Mouse (Mus musculus) forebrain, postnatal 0 days (tissue): ENCODE data around the gene Tma7. TPM values are rescaled to one million over a fixed set of nuclear protein-coding genes. Genes with fewer than 3 reads are reported as not detected.

Experiments
- ATAC-seq: fragments of 200-750 bp; cut with Nextera tagmentation; 2 replicates; pipeline ENCODE4 v1.8.0; 2017; ENCODE audit warnings: mild to moderate bottlenecking, moderate library complexity
- DNase-seq: peaks from one replicate; pipeline ENCODE4 v3.0.0-alpha.2; 2015
- H3K27ac ChIP-seq: fragments of 300-500 bp; sonication (generic); 2 replicates; pipeline ENCODE4 v1.5.1; 2014; ENCODE audit warnings: low read depth, mild to moderate bottlenecking, antibody characterized with exemption, low read length, moderate library complexity, mixed read lengths
- H3K27me3 ChIP-seq: fragments of 300-500 bp; sonication (generic); 2 replicates; pipeline ENCODE4 v1.6.1; 2014; ENCODE audit warnings: mild to moderate bottlenecking, low read length, mixed read lengths; ENCODE audit not compliant: insufficient read depth
- H3K36me3 ChIP-seq: fragments of 300-500 bp; sonication (generic); 2 replicates; pipeline ENCODE4 v1.6.1; 2014; ENCODE audit warnings: mild to moderate bottlenecking, moderate library complexity; ENCODE audit not compliant: insufficient read depth
- H3K4me1 ChIP-seq: fragments of 300-500 bp; sonication (generic); 2 replicates; pipeline ENCODE4 v1.6.1; 2014; ENCODE audit warnings: antibody characterized with exemption; ENCODE audit not compliant: insufficient read depth
- H3K4me2 ChIP-seq: fragments of 300-500 bp; sonication (generic); 2 replicates; pipeline ENCODE4 v1.6.1; 2014; ENCODE audit warnings: low read depth, mild to moderate bottlenecking, moderate library complexity
- H3K4me3 ChIP-seq: fragments of 300-500 bp; sonication (generic); 2 replicates; pipeline ENCODE4 v1.5.1; 2014; ENCODE audit warnings: low read depth, low read length, mixed read lengths
- H3K9ac ChIP-seq: fragments of 300-500 bp; sonication (generic); 2 replicates; pipeline ENCODE4 v1.6.1; 2014; ENCODE audit warnings: mild to moderate bottlenecking
- H3K9me3 ChIP-seq: fragments of 300-500 bp; sonication (generic); 2 replicates; pipeline ENCODE4 v1.6.1; 2016; ENCODE audit warnings: low read length
- CTCF ChIP-seq: sonication (generic); IDR thresholded peaks from 2 replicates; pipeline ENCODE4 v1.5.1; 2016; ENCODE audit warnings: antibody characterized with exemption, control low read depth, low read depth
- WGBS: fragments of 180-500 bp; shearing (Covaris S2); extraction: QIAGEN DNeasy Blood & Tissue Kit; methylation state at CpG from one replicate; pipeline ENCODE4 v1.1.7; 2014; 5-methylcytosine and 5-hydroxymethylcytosine counted together
- polyA plus RNA-seq: library from polyadenylated mRNA; unstranded; fragments of >200 nt; fragmentation: Nextera tagmentation; extraction: Ambion mirVana; gene quantifications from 2 replicates; pipeline ENCODE4 v1.2.1, GENCODE M21; 2015
- total RNA-seq: library from RNA; depleted of rRNA; stranded (reverse); fragments of >200 nt; gene quantifications from 2 replicates; pipeline ENCODE4 v1.2.3, GENCODE M21; 2014

The Tma7 gene
- total and polyA plus RNA-seq, 2 experiments from 2014 or later = 177 to 695 TPM

DNA sequence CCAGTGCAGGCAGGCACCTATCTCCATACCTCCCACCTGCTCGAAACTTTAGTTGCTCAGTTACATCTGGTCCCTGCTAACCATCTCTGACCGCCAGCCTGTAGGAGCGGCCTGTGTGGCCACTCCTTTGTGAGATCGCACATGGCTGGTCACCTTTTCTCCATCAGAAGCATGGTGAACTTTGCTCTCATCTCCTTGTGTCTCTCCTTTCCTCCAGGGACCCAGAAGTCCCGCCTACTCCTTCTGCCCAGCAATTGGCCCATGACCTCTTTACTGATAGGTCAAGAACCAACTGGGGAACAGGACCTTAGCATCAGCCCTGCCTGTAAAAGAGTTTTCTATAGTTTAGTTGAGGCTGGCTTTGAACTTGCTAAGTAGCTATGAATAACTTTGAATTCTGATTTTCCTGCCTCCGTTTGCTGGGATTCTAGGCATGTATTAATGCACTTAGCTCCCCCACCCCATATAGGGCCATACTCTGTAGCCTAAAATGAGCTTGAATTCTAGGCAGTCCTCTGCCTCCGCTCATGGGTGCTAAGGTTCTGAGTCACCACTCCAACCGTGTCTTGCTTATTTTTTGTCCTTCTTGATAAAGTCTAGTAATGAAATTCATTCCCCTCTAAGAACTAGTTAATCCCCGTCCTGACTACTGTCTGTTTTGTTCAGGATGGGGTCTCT is 32.3 kb downstream of the Tma7 start:
- Histone ChIP-seq H3K27me3 (no peaks in the 10 kb centered on the region), H3K4me1 (no peaks in the 10 kb centered on the region), H3K36me3 (no peaks in the 10 kb centered on the region), H3K4me3 (no peak overlapping the region), H3K27ac (no peak overlapping the region), H3K4me2 (no peak overlapping the region), H3K9me3 (no peaks in the 10 kb centered on the region), H3K9ac (no peak overlapping the region)
- no peak for DNase-seq
- no peak for ATAC-seq
- WGBS = 82% methylated on average over 9 of the region's 9 CpGs
- TF ChIP-seq CTCF = no peak

DNA sequence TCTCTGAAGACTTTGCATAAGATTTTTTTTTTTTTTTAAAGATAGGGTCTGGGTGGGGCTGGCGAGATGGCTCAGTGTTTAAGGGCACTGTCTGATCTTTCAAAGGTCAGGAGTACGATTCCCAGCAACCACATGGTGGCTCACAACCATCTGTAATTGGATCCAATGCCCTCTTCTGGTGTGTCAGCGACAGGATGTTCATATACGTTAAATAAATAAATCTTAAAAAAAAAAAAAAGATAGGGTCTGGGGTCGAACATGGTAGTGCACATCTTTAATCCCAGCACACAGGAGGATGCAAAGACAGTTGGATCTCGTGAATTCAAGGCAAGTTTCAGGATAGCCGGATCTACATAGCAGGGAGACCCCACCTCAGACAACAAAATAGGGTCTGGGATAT is 33.1 kb downstream of the Tma7 start:
- Histone ChIP-seq H3K27ac (no peak overlapping the region), H3K9ac (no peak overlapping the region), H3K36me3 (no peaks in the 10 kb centered on the region), H3K4me3 (no peak overlapping the region), H3K27me3 (no peaks in the 10 kb centered on the region), H3K4me2 (no peak overlapping the region), H3K4me1 (no peaks in the 10 kb centered on the region), H3K9me3 (no peaks in the 10 kb centered on the region)
- WGBS = 85% methylated on average over 7 of the region's 7 CpGs
- ATAC-seq (no peak), DNase-seq (no peak)
- TF ChIP-seq CTCF = no peak

DNA sequence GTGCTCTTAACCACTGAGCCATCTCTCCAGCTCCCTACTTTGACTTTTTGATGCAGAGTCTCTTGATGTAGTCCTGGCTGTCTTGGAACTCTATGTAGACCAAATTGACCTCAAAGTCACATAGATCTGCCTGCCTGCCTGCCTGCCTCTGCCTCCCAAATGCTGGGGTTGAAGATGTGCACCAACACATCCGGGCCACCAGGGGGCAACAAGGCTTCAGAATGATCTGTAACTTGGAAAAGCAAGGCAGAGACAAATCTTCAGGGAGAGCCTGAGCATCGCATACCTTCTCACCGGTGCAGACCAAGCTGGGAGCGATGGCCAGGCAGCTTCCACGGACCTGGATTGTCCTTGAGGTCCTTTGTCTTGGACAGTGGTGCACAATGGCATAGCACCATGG is 36.1 kb downstream of the Tma7 start:
- ATAC-seq (no peak), DNase-seq (no peak)
- no peak overlapping the region for H3K9ac ChIP-seq
- H3K27me3 ChIP-seq = no peaks in the 10 kb centered on the region
- H3K27ac ChIP-seq = no peak overlapping the region
- H3K36me3 ChIP-seq = no peaks in the 10 kb centered on the region
- H3K4me3 ChIP-seq = no peak overlapping the region
- H3K4me2 ChIP-seq = no peak overlapping the region
- TF ChIP-seq CTCF = peak; percentile 75
- no peaks in the 10 kb centered on the region for H3K9me3 ChIP-seq
- 39% methylated on average over 5 of the region's 5 CpGs for WGBS
- no peaks in the 10 kb centered on the region for H3K4me1 ChIP-seq

DNA sequence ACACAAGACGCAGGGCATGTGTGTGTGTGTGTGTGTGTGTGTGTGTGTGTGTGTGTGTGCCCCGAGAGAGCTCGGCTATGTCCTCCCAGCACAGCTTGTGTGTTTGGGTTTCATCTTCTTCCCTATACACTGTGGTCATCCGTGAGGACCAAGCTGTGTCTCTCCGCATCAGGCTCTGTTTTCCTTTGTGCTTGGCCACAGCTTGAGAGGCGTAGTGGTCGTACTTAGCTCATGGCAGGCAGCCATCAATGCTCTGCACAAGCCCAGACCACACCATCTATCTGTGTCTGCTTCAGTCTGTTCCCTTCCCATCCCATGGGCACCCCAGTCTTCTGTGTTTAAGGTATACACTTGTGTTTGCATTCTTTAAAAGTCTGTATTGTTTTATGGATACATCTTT is 41.0 kb downstream of the Tma7 start:
- ATAC-seq = no peak
- Histone ChIP-seq H3K27me3 (no peaks in the 10 kb centered on the region), H3K9ac (no peak overlapping the region), H3K27ac (no peak overlapping the region), H3K9me3 (no peaks in the 10 kb centered on the region), H3K36me3 (no peaks in the 10 kb centered on the region), H3K4me1 (0 out of 2 replicates have a peak, but pooled peaks cover 2% of the 10 kb centered on the region), H3K4me2 (no peak overlapping the region), H3K4me3 (no peak overlapping the region)
- DNase-seq = no peak
- no peak for TF ChIP-seq CTCF
- 59% methylated on average over 7 of the region's 7 CpGs for WGBS

DNA sequence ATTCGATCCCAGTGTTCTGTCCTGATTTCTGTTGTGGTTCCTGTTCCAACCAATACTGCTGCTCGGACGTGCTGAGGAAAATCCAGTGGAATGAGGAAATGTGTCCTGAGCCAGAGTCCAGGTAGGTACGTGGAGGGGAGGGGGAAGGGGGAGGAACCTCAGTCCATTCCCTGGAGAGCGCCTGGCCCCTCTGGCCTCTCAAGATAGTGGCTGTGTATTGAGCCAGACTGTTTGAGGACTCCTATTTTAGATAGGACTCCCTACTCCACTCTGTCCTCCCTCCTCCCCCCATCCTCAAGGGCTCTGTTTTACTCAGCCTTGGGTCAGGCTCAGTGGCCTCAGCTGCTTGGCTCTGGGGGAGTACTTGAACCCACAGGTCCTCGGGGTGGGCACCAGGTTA is 41.5 kb downstream of the Tma7 start:
- ATAC-seq = no peak
- no peak for DNase-seq
- no peaks in the 10 kb centered on the region for H3K27me3 ChIP-seq
- 70% methylated on average over 6 of the region's 6 CpGs for WGBS
- H3K9me3 ChIP-seq = no peaks in the 10 kb centered on the region
- H3K4me3 ChIP-seq = no peak overlapping the region
- no peak overlapping the region for H3K27ac ChIP-seq
- no peak overlapping the region for H3K9ac ChIP-seq
- H3K4me1 ChIP-seq = 0 out of 2 replicates have a peak, but pooled peaks cover 2% of the 10 kb centered on the region
- no peak for TF ChIP-seq CTCF
- no peaks in the 10 kb centered on the region for H3K36me3 ChIP-seq
- H3K4me2 ChIP-seq = no peak overlapping the region

DNA sequence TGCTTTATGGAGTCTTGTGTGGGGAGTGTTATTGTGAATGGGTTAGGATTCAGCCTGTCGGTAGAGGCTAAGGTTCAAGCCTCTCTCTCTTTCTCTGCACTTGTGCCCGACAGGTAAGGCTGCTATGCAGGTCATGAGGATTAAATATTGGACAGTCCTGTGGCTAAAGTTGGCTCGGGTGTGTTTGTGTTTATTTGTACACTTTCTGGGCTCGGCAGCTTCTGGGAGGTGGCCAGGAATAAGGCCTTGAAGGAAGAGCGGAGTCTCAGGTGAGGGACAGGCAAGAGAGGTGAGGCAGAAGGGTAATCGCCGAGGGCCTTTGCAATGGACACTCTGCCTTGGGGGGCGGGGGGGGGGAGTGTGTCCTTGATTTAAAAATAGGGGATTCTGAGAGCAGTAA is 42.2 kb downstream of the Tma7 start:
- H3K9ac ChIP-seq = no peak overlapping the region
- H3K27ac ChIP-seq = no peak overlapping the region
- no peaks in the 10 kb centered on the region for H3K36me3 ChIP-seq
- ATAC-seq (no peak), DNase-seq (no peak)
- no peaks in the 10 kb centered on the region for H3K9me3 ChIP-seq
- 0 out of 2 replicates have a peak, but pooled peaks cover 2% of the 10 kb centered on the region for H3K4me1 ChIP-seq
- 82% methylated on average over 8 of the region's 8 CpGs for WGBS
- H3K4me2 ChIP-seq = no peak overlapping the region
- TF ChIP-seq CTCF = no peak
- H3K4me3 ChIP-seq = no peak overlapping the region
- no peaks in the 10 kb centered on the region for H3K27me3 ChIP-seq

DNA sequence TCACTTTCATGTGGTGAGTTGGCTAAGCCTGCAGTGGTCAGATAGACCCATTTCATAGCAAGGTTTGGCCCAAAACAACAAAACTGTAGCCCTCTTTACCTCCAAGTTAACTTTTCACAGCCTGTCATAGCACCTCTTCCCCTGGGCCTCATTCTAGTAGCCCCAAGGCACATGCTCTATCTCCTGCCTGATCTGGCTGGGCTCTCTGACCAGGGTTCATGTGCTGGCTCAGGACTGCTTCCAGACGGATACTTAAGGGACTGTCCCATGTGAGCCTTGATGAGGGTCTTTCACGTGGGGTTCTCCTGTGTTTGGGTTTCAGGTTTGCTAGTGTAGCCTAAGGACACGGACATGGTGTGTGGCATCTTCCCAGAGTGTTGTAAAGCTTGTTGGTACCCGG is 42.7 kb downstream of the Tma7 start:
- Histone ChIP-seq H3K4me2 (no peak overlapping the region), H3K27me3 (no peaks in the 10 kb centered on the region), H3K27ac (no peak overlapping the region), H3K9me3 (no peaks in the 10 kb centered on the region), H3K36me3 (no peaks in the 10 kb centered on the region), H3K4me1 (0 out of 2 replicates have a peak, but pooled peaks cover 2% of the 10 kb centered on the region), H3K4me3 (no peak overlapping the region), H3K9ac (no peak overlapping the region)
- no peak for TF ChIP-seq CTCF
- 90% methylated on average over 4 of the region's 4 CpGs for WGBS
- no peak for ATAC-seq
- no peak for DNase-seq
